Mouse (Mus musculus): ENCODE results near the gene 4930595M18Rik.

The 4930595M18Rik gene

GRCm38 (mm10) chrX:81458021-81458420 lies at the start of gene 4930595M18Rik:
TSS of gene 4930595M18Rik (minus strand) at chrX:81458121.
- no peak for DNase-seq (ENCODE audit: low spot score)

- no peak for DNase-seq (ENCODE audit: low spot score)
Measured at GRCm38 (mm10) chrX:81472500-81472899, 14.6 kb upstream of the 4930595M18Rik start.
